Mouse (Mus musculus): ENCODE measurements around the gene Zcchc10. TPM values are rescaled to one million over a fixed set of nuclear protein-coding genes. Genes with fewer than 3 reads are reported as not detected.

The Zcchc10 gene
- polyA plus RNA-seq, 1 experiment: 4.0 TPM

- peaks cover 25% of the 10 kb centered on the region for H3K36me3 ChIP-seq (ENCODE audit: control insufficient read depth, insufficient read depth)
- TF ChIP-seq MYOG (IDR thresholded peaks at IDR 0.05; ENCODE audit: control insufficient read depth in 1 of 3, insufficient read depth in 1 of 3, insufficient read length in 2 of 3, low read depth in 2 of 3): no peak
- TF ChIP-seq REST (IDR thresholded peaks at IDR 0.05; ENCODE audit: insufficient read depth, insufficient read length): no peak
- TF ChIP-seq MAX (IDR thresholded peaks at IDR 0.05; ENCODE audit: low read depth): no peak
- no peak for TF ChIP-seq CEBPB (IDR thresholded peaks at IDR 0.05; ENCODE audit: insufficient read depth, poor library complexity, severe bottlenecking)
- no peak for TF ChIP-seq SRF (IDR thresholded peaks at IDR 0.05; ENCODE audit: control insufficient read depth, insufficient read length, low read depth)
- no peak for TF ChIP-seq USF1 (IDR thresholded peaks at IDR 0.05; ENCODE audit: low read depth)
- TF ChIP-seq TCF12 (IDR thresholded peaks at IDR 0.05; ENCODE audit: insufficient read depth, poor library complexity, severe bottlenecking): no peak
- no peaks in the 10 kb centered on the region for H3K27me3 ChIP-seq (ENCODE audit: control insufficient read depth, insufficient read depth, insufficient read length)
- no peak overlapping the region for H3K4me3 ChIP-seq
- H3K79me2 ChIP-seq (ENCODE audit: control insufficient read depth, insufficient read depth): peaks cover 4% of the 10 kb centered on the region
- no peak overlapping the region for H3ac ChIP-seq (ENCODE audit: control insufficient read depth, insufficient read length)
- H3K4me2 ChIP-seq (ENCODE audit: low read depth): no peak overlapping the region
These were observed 6.6 kb downstream of the Zcchc10 start for GRCm38 (mm10) chr11:53331121-53331520.

GRCm38 (mm10) chr11:53332076-53332680, 7.7 kb downstream of the Zcchc10 start:
- H3K4me2 ChIP-seq (ENCODE audit: low read depth): no peak overlapping the region
- H3K36me3 ChIP-seq (ENCODE audit: control insufficient read depth, insufficient read depth): peaks cover 25% of the 10 kb centered on the region
- H3K79me2 ChIP-seq (ENCODE audit: control insufficient read depth, insufficient read depth): no peaks in the 10 kb centered on the region
- H3K27me3 ChIP-seq (ENCODE audit: control insufficient read depth, insufficient read depth, insufficient read length): no peaks in the 10 kb centered on the region
- H3ac ChIP-seq (ENCODE audit: control insufficient read depth, insufficient read length): no peak overlapping the region
- no peak overlapping the region for H3K4me3 ChIP-seq
- TF ChIP-seq E2F4 (IDR thresholded peaks at IDR 0.05; ENCODE audit: insufficient read depth) (no peak), TCF12 (IDR thresholded peaks at IDR 0.05; ENCODE audit: insufficient read depth, poor library complexity, severe bottlenecking) (no peak), REST (IDR thresholded peaks at IDR 0.05; ENCODE audit: insufficient read depth, insufficient read length) (no peak), POLR2AphosphoS2 (IDR thresholded peaks at IDR 0.05; ENCODE audit: insufficient read length, low read depth) (no peak), USF1 (IDR thresholded peaks at IDR 0.05; ENCODE audit: low read depth) (no peak), MYOD1 (IDR thresholded peaks at IDR 0.05; ENCODE audit: control insufficient read depth in 1 of 3, insufficient read length in 2 of 3, low read depth in 2 of 3) (no peak), MAX (IDR thresholded peaks at IDR 0.05; ENCODE audit: low read depth) (no peak), SRF (IDR thresholded peaks at IDR 0.05; ENCODE audit: control insufficient read depth, insufficient read length, low read depth) (no peak), TCF3 (IDR thresholded peaks at IDR 0.05; ENCODE audit: insufficient read length, low read depth) (no peak), CEBPB (IDR thresholded peaks at IDR 0.05; ENCODE audit: insufficient read depth, poor library complexity, severe bottlenecking) (no peak), POLR2A (IDR thresholded peaks at IDR 0.05; ENCODE audit: insufficient read length, low read depth) (no peak), MYOG (IDR thresholded peaks at IDR 0.05; ENCODE audit: control insufficient read depth in 1 of 3, insufficient read depth in 1 of 3, insufficient read length in 2 of 3, low read depth in 2 of 3) (no peak)

GRCm38 (mm10) chr11:53335505-53336181, 11.2 kb downstream of the Zcchc10 start:
- H3K36me3 ChIP-seq (ENCODE audit: control insufficient read depth, insufficient read depth): peaks cover 3% of the 10 kb centered on the region
- no peaks in the 10 kb centered on the region for H3K79me2 ChIP-seq (ENCODE audit: control insufficient read depth, insufficient read depth)
- TF ChIP-seq CEBPB (IDR thresholded peaks at IDR 0.05; ENCODE audit: insufficient read depth, poor library complexity, severe bottlenecking) (no peak), TCF3 (IDR thresholded peaks at IDR 0.05; ENCODE audit: insufficient read length, low read depth) (no peak), MYOD1 (IDR thresholded peaks at IDR 0.05; ENCODE audit: control insufficient read depth in 1 of 3, insufficient read length in 2 of 3, low read depth in 2 of 3) (no peak), E2F4 (IDR thresholded peaks at IDR 0.05; ENCODE audit: insufficient read depth) (no peak), SRF (IDR thresholded peaks at IDR 0.05; ENCODE audit: control insufficient read depth, insufficient read length, low read depth) (no peak), POLR2AphosphoS2 (IDR thresholded peaks at IDR 0.05; ENCODE audit: insufficient read length, low read depth) (no peak), MYOG (IDR thresholded peaks at IDR 0.05; ENCODE audit: control insufficient read depth in 1 of 3, insufficient read depth in 1 of 3, insufficient read length in 2 of 3, low read depth in 2 of 3) (no peak), MAX (IDR thresholded peaks at IDR 0.05; ENCODE audit: low read depth) (no peak), TCF12 (IDR thresholded peaks at IDR 0.05; ENCODE audit: insufficient read depth, poor library complexity, severe bottlenecking) (no peak), USF1 (IDR thresholded peaks at IDR 0.05; ENCODE audit: low read depth) (no peak), REST (IDR thresholded peaks at IDR 0.05; ENCODE audit: insufficient read depth, insufficient read length) (no peak), POLR2A (IDR thresholded peaks at IDR 0.05; ENCODE audit: insufficient read length, low read depth) (no peak)
- no peak overlapping the region for H3K4me2 ChIP-seq (ENCODE audit: low read depth)
- H3K4me3 ChIP-seq: no peak overlapping the region
- no peaks in the 10 kb centered on the region for H3K27me3 ChIP-seq (ENCODE audit: control insufficient read depth, insufficient read depth, insufficient read length)
- H3ac ChIP-seq (ENCODE audit: control insufficient read depth, insufficient read length): no peak overlapping the region

GRCm38 (mm10) chr11:53336182-53336571, 11.7 kb downstream of the Zcchc10 start:
- no peak overlapping the region for H3ac ChIP-seq (ENCODE audit: control insufficient read depth, insufficient read length)
- no peaks in the 10 kb centered on the region for H3K79me2 ChIP-seq (ENCODE audit: control insufficient read depth, insufficient read depth)
- peaks cover 3% of the 10 kb centered on the region for H3K36me3 ChIP-seq (ENCODE audit: control insufficient read depth, insufficient read depth)
- no peaks in the 10 kb centered on the region for H3K27me3 ChIP-seq (ENCODE audit: control insufficient read depth, insufficient read depth, insufficient read length)
- no peak for TF ChIP-seq MYOG (IDR thresholded peaks at IDR 0.05; ENCODE audit: control insufficient read depth in 1 of 3, insufficient read depth in 1 of 3, insufficient read length in 2 of 3, low read depth in 2 of 3)
- TF ChIP-seq REST (IDR thresholded peaks at IDR 0.05; ENCODE audit: insufficient read depth, insufficient read length): no peak
- no peak for TF ChIP-seq USF1 (IDR thresholded peaks at IDR 0.05; ENCODE audit: low read depth)
- no peak for TF ChIP-seq E2F4 (IDR thresholded peaks at IDR 0.05; ENCODE audit: insufficient read depth)
- TF ChIP-seq CEBPB (IDR thresholded peaks at IDR 0.05; ENCODE audit: insufficient read depth, poor library complexity, severe bottlenecking): no peak
- no peak for TF ChIP-seq SRF (IDR thresholded peaks at IDR 0.05; ENCODE audit: control insufficient read depth, insufficient read length, low read depth)
- no peak for TF ChIP-seq MAX (IDR thresholded peaks at IDR 0.05; ENCODE audit: low read depth)
- no peak for TF ChIP-seq TCF12 (IDR thresholded peaks at IDR 0.05; ENCODE audit: insufficient read depth, poor library complexity, severe bottlenecking)
- no peak for TF ChIP-seq POLR2A (IDR thresholded peaks at IDR 0.05; ENCODE audit: insufficient read length, low read depth)
- no peak for TF ChIP-seq MYOD1 (IDR thresholded peaks at IDR 0.05; ENCODE audit: control insufficient read depth in 1 of 3, insufficient read length in 2 of 3, low read depth in 2 of 3)
- H3K4me2 ChIP-seq (ENCODE audit: low read depth): no peak overlapping the region
- no peak overlapping the region for H3K4me3 ChIP-seq

All from myocyte (in vitro differentiated cells).